Mouse (Mus musculus): ENCODE data around the gene Polr1e. TPM values are rescaled to one million over a fixed set of nuclear protein-coding genes. Genes with fewer than 3 reads are reported as not detected.
"Not testable (repeated sequence)": the region's sequence is repeated elsewhere in the genome, so short reads cannot be mapped to it uniquely, and the experiment has no call there.

The Polr1e gene
- polyA plus RNA-seq, 1 experiment from 2014 or later: 34.1 TPM

GRCm38 (mm10) chr4:45015615-45016014 lies 2.8 kb upstream of the Polr1e start:
- no peaks in the 10 kb centered on the region for H3K36me3 ChIP-seq (ENCODE audit: control insufficient read depth, insufficient read depth, low read length)
- WGBS: 6% methylated on average over 3 of the region's 3 CpGs
- ATAC-seq: no peak
- no peak overlapping the region for H3K27ac ChIP-seq (ENCODE audit: low read length)
- no peak overlapping the region for H3K4me2 ChIP-seq (ENCODE audit: low read depth, low read length)
- H3K9ac ChIP-seq (ENCODE audit: low read depth, low read length): no peak overlapping the region
- peaks cover 16% of the 10 kb centered on the region for H3K4me1 ChIP-seq (ENCODE audit: control insufficient read depth, insufficient read depth, low read length)
- no peak overlapping the region for H3K4me3 ChIP-seq (ENCODE audit: low read length)
- no peaks in the 10 kb centered on the region for H3K9me3 ChIP-seq (ENCODE audit: control insufficient read depth, low read length)
- no peaks in the 10 kb centered on the region for H3K27me3 ChIP-seq (replicated peaks; ENCODE audit: control insufficient read depth, insufficient read depth, low read length)

- Histone ChIP-seq H3K36me3 (ENCODE audit: control insufficient read depth, insufficient read depth, low read length) (no peaks in the 10 kb centered on the region), H3K4me3 (ENCODE audit: low read length) (peak overlapping the region; percentile 79), H3K9me3 (ENCODE audit: control insufficient read depth, low read length) (no peaks in the 10 kb centered on the region), H3K4me1 (ENCODE audit: control insufficient read depth, insufficient read depth, low read length) (peaks cover 9% of the 10 kb centered on the region; the same call in 1 of the 2 replicates), H3K27ac (ENCODE audit: low read length) (no peak overlapping the region), H3K9ac (ENCODE audit: low read depth, low read length) (peak overlapping the region; percentile 72), H3K27me3 (replicated peaks; ENCODE audit: control insufficient read depth, insufficient read depth, low read length) (no peaks in the 10 kb centered on the region), H3K4me2 (ENCODE audit: low read depth, low read length) (peak overlapping the region; percentile 90)
- 3% methylated on average over 14 of the region's 14 CpGs for WGBS
- ATAC-seq: peak; percentile 34
Measured at GRCm38 (mm10) chr4:45019009-45019408, 626 bp downstream of the Polr1e start.

GRCm38 (mm10) chr4:45026459-45026858 lies 8.1 kb downstream of the Polr1e start:
- Histone ChIP-seq H3K4me3 (ENCODE audit: low read length) (no peak overlapping the region), H3K27ac (ENCODE audit: low read length) (no peak overlapping the region), H3K4me2 (ENCODE audit: low read depth, low read length) (no peak overlapping the region), H3K27me3 (replicated peaks; ENCODE audit: control insufficient read depth, insufficient read depth, low read length) (no peaks in the 10 kb centered on the region), H3K9me3 (ENCODE audit: control insufficient read depth, low read length) (no peaks in the 10 kb centered on the region), H3K36me3 (ENCODE audit: control insufficient read depth, insufficient read depth, low read length) (no peaks in the 10 kb centered on the region), H3K9ac (ENCODE audit: low read depth, low read length) (no peak overlapping the region), H3K4me1 (ENCODE audit: control insufficient read depth, insufficient read depth, low read length) (no peaks in the 10 kb centered on the region)
- no peak for ATAC-seq
- WGBS: 92% methylated on average over 4 of the region's 4 CpGs

- H3K4me2 ChIP-seq (ENCODE audit: low read depth, low read length): no peak overlapping the region
- H3K9ac ChIP-seq (ENCODE audit: low read depth, low read length): no peak overlapping the region
- no peak overlapping the region for H3K27ac ChIP-seq (ENCODE audit: low read length)
- H3K9me3 ChIP-seq (ENCODE audit: control insufficient read depth, low read length): no peaks in the 10 kb centered on the region
- peaks cover 12% of the 10 kb centered on the region; the same call in 1 of the 2 replicates for H3K4me1 ChIP-seq (ENCODE audit: control insufficient read depth, insufficient read depth, low read length)
- ATAC-seq: no peak
- WGBS: 85% methylated on average over 9 of the region's 9 CpGs
- no peak overlapping the region for H3K4me3 ChIP-seq (ENCODE audit: low read length)
- no peaks in the 10 kb centered on the region for H3K27me3 ChIP-seq (replicated peaks; ENCODE audit: control insufficient read depth, insufficient read depth, low read length)
- peaks cover 2% of the 10 kb centered on the region; the same call in 1 of the 2 replicates for H3K36me3 ChIP-seq (ENCODE audit: control insufficient read depth, insufficient read depth, low read length)
Measured at GRCm38 (mm10) chr4:45032586-45032985, 14.2 kb downstream of the Polr1e start.

- Histone ChIP-seq H3K9me3 (ENCODE audit: control insufficient read depth, low read length) (no peaks in the 10 kb centered on the region), H3K27ac (ENCODE audit: low read length) (no peak overlapping the region), H3K27me3 (replicated peaks; ENCODE audit: control insufficient read depth, insufficient read depth, low read length) (no peaks in the 10 kb centered on the region), H3K9ac (ENCODE audit: low read depth, low read length) (no peak overlapping the region), H3K4me3 (ENCODE audit: low read length) (no peak overlapping the region), H3K36me3 (ENCODE audit: control insufficient read depth, insufficient read depth, low read length) (peaks cover 2% of the 10 kb centered on the region; the same call in 1 of the 2 replicates), H3K4me1 (ENCODE audit: control insufficient read depth, insufficient read depth, low read length) (peaks cover 12% of the 10 kb centered on the region; the same call in 1 of the 2 replicates), H3K4me2 (ENCODE audit: low read depth, low read length) (no peak overlapping the region)
- 68% methylated on average over 16 of the region's 16 CpGs for WGBS
- ATAC-seq: peak; percentile 78
Measured at GRCm38 (mm10) chr4:45034693-45035628, 16.6 kb downstream of the Polr1e start.

- H3K27me3 ChIP-seq (replicated peaks; ENCODE audit: control insufficient read depth, insufficient read depth, low read length): no peaks in the 10 kb centered on the region
- no peaks in the 10 kb centered on the region for H3K9me3 ChIP-seq (ENCODE audit: control insufficient read depth, low read length)
- H3K4me2 ChIP-seq (ENCODE audit: low read depth, low read length): no peak overlapping the region
- 90% methylated on average over 10 of the region's 10 CpGs for WGBS
- peaks cover 12% of the 10 kb centered on the region; the same call in 1 of the 2 replicates for H3K4me1 ChIP-seq (ENCODE audit: control insufficient read depth, insufficient read depth, low read length)
- no peak overlapping the region for H3K9ac ChIP-seq (ENCODE audit: low read depth, low read length)
- H3K36me3 ChIP-seq (ENCODE audit: control insufficient read depth, insufficient read depth, low read length): peaks cover 2% of the 10 kb centered on the region; the same call in 1 of the 2 replicates
- no peak overlapping the region for H3K4me3 ChIP-seq (ENCODE audit: low read length)
- no peak for ATAC-seq
- H3K27ac ChIP-seq (ENCODE audit: low read length): no peak overlapping the region
Measured at GRCm38 (mm10) chr4:45036048-45036447, 17.7 kb downstream of the Polr1e start.

GRCm38 (mm10) chr4:45036571-45036970 lies 18.2 kb downstream of the Polr1e start:
- Histone ChIP-seq H3K4me1 (ENCODE audit: control insufficient read depth, insufficient read depth, low read length) (peaks cover 12% of the 10 kb centered on the region; the same call in 1 of the 2 replicates), H3K9ac (ENCODE audit: low read depth, low read length) (no peak overlapping the region), H3K9me3 (ENCODE audit: control insufficient read depth, low read length) (no peaks in the 10 kb centered on the region), H3K4me2 (ENCODE audit: low read depth, low read length) (no peak overlapping the region), H3K36me3 (ENCODE audit: control insufficient read depth, insufficient read depth, low read length) (peaks cover 2% of the 10 kb centered on the region; the same call in 1 of the 2 replicates), H3K27me3 (replicated peaks; ENCODE audit: control insufficient read depth, insufficient read depth, low read length) (no peaks in the 10 kb centered on the region), H3K27ac (ENCODE audit: low read length) (no peak overlapping the region), H3K4me3 (ENCODE audit: low read length) (no peak overlapping the region)
- 86% methylated on average over 5 of the region's 5 CpGs for WGBS
- no peak for ATAC-seq

GRCm38 (mm10) chr4:45037455-45038410 lies 19.4 kb downstream of the Polr1e start:
- WGBS: 90% methylated on average over 13 of the region's 13 CpGs
- Histone ChIP-seq H3K4me1 (ENCODE audit: control insufficient read depth, insufficient read depth, low read length) (peaks cover 12% of the 10 kb centered on the region; the same call in 1 of the 2 replicates), H3K4me3 (ENCODE audit: low read length) (no peak overlapping the region), H3K9me3 (ENCODE audit: control insufficient read depth, low read length) (no peaks in the 10 kb centered on the region), H3K9ac (ENCODE audit: low read depth, low read length) (no peak overlapping the region), H3K27me3 (replicated peaks; ENCODE audit: control insufficient read depth, insufficient read depth, low read length) (no peaks in the 10 kb centered on the region), H3K36me3 (ENCODE audit: control insufficient read depth, insufficient read depth, low read length) (peaks cover 2% of the 10 kb centered on the region; the same call in 1 of the 2 replicates), H3K27ac (ENCODE audit: low read length) (no peak overlapping the region), H3K4me2 (ENCODE audit: low read depth, low read length) (no peak overlapping the region)
- no peak for ATAC-seq

GRCm38 (mm10) chr4:45038879-45039278 lies 20.5 kb downstream of the Polr1e start:
- H3K36me3 ChIP-seq (ENCODE audit: control insufficient read depth, insufficient read depth, low read length); H3K9me3 ChIP-seq (ENCODE audit: control insufficient read depth, low read length); H3K4me3 ChIP-seq (ENCODE audit: low read length); H3K27ac ChIP-seq (ENCODE audit: low read length); H3K9ac ChIP-seq (ENCODE audit: low read depth, low read length); ATAC-seq; H3K27me3 ChIP-seq (replicated peaks; ENCODE audit: control insufficient read depth, insufficient read depth, low read length); H3K4me2 ChIP-seq (ENCODE audit: low read depth, low read length): not testable (repeated sequence)
- 60% methylated on average over 8 of the region's 8 CpGs for WGBS
- H3K4me1 ChIP-seq (ENCODE audit: control insufficient read depth, insufficient read depth, low read length): peaks cover 12% of the 10 kb centered on the region; the same call in 1 of the 2 replicates

Measured in intestine, embryonic 16.5 days (tissue).